ENCODE assay signal across 20 mouse cellular contexts in genomic region chr2:46655289-46655688, GRCm38 (mm10).
A peak's percentile ranks its signal among the peaks of the same experiment; 100 is the strongest.
DNase-seq lines count a peak whose midpoint lies in the region; ATAC-seq lines count a peak whose summit lies in the region.
"Had no signal": no experiment of that assay in that cellular context is flagged by ENCODE, and none has a peak within 500 bp of the region (broad histone marks: within the 10 kb centered on the region; RNA-seq: fewer than 3 reads in every experiment).

No protein-coding gene starts in this region.

- H3K27ac ChIP-seq in neural tube, embryonic 11.5 days (ENCODE audit: low read depth, low read length), result no peak overlapping the region
- H3K27ac ChIP-seq in neural tube, embryonic 15.5 days (replicated peaks), result no peak overlapping the region
- H3K27ac ChIP-seq: heart, embryonic 10.5 days; heart, embryonic 13.5 days; hindbrain, embryonic 12.5 days; hindbrain, embryonic 15.5 days had no signal

- ATAC-seq in neural tube, embryonic 11.5 days (ENCODE audit: insufficient read depth, low FRiP score, low TSS enrichment), result peak; percentile 25; the same call in 1 of the 2 replicates
- ATAC-seq in neural tube, embryonic 15.5 days (ENCODE audit: low FRiP score), result no peak
- no peak for ATAC-seq in cerebellum, adult (ENCODE audit: insufficient number of reproducible peaks, low FRiP score, low TSS enrichment)
- ATAC-seq: forebrain, embryonic 14.5 days; forebrain, postnatal 0 days; intestine, postnatal 0 days; Patski had no signal

- no peak overlapping the region for H3K4me3 ChIP-seq in neural tube, embryonic 11.5 days (ENCODE audit: low read depth, low read length)
- no peak overlapping the region for H3K4me3 ChIP-seq in neural tube, embryonic 15.5 days (replicated peaks)
- H3K4me3 ChIP-seq: heart, embryonic 10.5 days; heart, embryonic 13.5 days; hindbrain, embryonic 12.5 days; hindbrain, embryonic 15.5 days had no signal

- DNase-seq in gastrocnemius, adult 18-20 months (ENCODE audit: low spot score), result peak; percentile 40
- no peak for DNase-seq in gastrocnemius, postnatal 4 days (ENCODE audit: low spot score in 2 of 2)
- DNase-seq in neural tube, embryonic 11.5 days (ENCODE audit: low spot score), result no peak
- peak; percentile 50 for DNase-seq in gastrocnemius, postnatal 25 days
- no peak for DNase-seq in cerebellum, postnatal 36 days
- DNase-seq: adrenal gland, adult 2 months; adrenal gland, postnatal 14 days; cerebellum, adult 11-12 months; cerebellum, adult 8-10 months; cerebellum, postnatal 10 days; forebrain, postnatal 0 days had no signal

- no peaks in the 10 kb centered on the region for H3K27me3 ChIP-seq in neural tube, embryonic 11.5 days (ENCODE audit: control insufficient read depth, insufficient read depth, low read length)
- no peaks in the 10 kb centered on the region for H3K27me3 ChIP-seq in neural tube, embryonic 15.5 days (replicated peaks)
- H3K27me3 ChIP-seq: heart, embryonic 13.5 days; hindbrain, embryonic 12.5 days; hindbrain, embryonic 15.5 days had no signal

- H3K4me2 ChIP-seq in neural tube, embryonic 11.5 days (ENCODE audit: low read depth), result no peak overlapping the region
- no peak overlapping the region for H3K4me2 ChIP-seq in neural tube, embryonic 15.5 days
- H3K4me2 ChIP-seq: heart, embryonic 13.5 days; hindbrain, embryonic 12.5 days; hindbrain, embryonic 15.5 days had no signal

- H3K4me1 ChIP-seq in neural tube, embryonic 11.5 days (ENCODE audit: control insufficient read depth, insufficient read depth, low read length), result no peaks in the 10 kb centered on the region
- no peaks in the 10 kb centered on the region for H3K4me1 ChIP-seq in neural tube, embryonic 15.5 days
- H3K4me1 ChIP-seq: heart, embryonic 10.5 days; heart, embryonic 13.5 days; hindbrain, embryonic 12.5 days; hindbrain, embryonic 15.5 days had no signal

- 79% methylated on average over 1 of the region's 1 CpGs for WGBS in neural tube, embryonic 11.5 days
- 65% methylated on average over 1 of the region's 1 CpGs for WGBS in neural tube, embryonic 15.5 days

- no peak overlapping the region for H3K9ac ChIP-seq in neural tube, embryonic 11.5 days (ENCODE audit: low read length)
- no peak overlapping the region for H3K9ac ChIP-seq in neural tube, embryonic 15.5 days (replicated peaks)
- H3K9ac ChIP-seq: forebrain, postnatal 0 days; heart, embryonic 13.5 days; hindbrain, embryonic 12.5 days; hindbrain, embryonic 15.5 days had no signal

- no peaks in the 10 kb centered on the region for H3K36me3 ChIP-seq in neural tube, embryonic 11.5 days (ENCODE audit: control insufficient read depth, insufficient read depth, low read length)
- no peaks in the 10 kb centered on the region for H3K36me3 ChIP-seq in neural tube, embryonic 15.5 days
- H3K36me3 ChIP-seq: heart, embryonic 10.5 days; heart, embryonic 13.5 days; hindbrain, embryonic 12.5 days; hindbrain, embryonic 15.5 days had no signal

- no peaks in the 10 kb centered on the region for H3K9me3 ChIP-seq in neural tube, embryonic 11.5 days (ENCODE audit: control insufficient read depth, low read length)
- H3K9me3 ChIP-seq in neural tube, embryonic 15.5 days (replicated peaks), result no peaks in the 10 kb centered on the region
- H3K9me3 ChIP-seq: heart, embryonic 10.5 days; heart, embryonic 13.5 days; hindbrain, embryonic 12.5 days; hindbrain, embryonic 15.5 days had no signal

Comparison
In these comparisons a context has a peak if more than half of its experiments do, and no peak if none do; other contexts are left out.
1. DNase-seq: peak in gastrocnemius, adult 18-20 months (single experiment) and gastrocnemius, postnatal 25 days (single experiment); none in gastrocnemius, postnatal 4 days (0 of 2), neural tube, embryonic 11.5 days (single experiment) and cerebellum, postnatal 36 days (0 of 2).